Mouse (Mus musculus) C2C12 (cell line): Measurements from ENCODE around the gene Tspo2.

ENCODE experiments used
- CTCF ChIP-seq: IDR thresholded peaks from one replicate; pipeline ENCODE4 v1.5.1; 2011; ENCODE audit not compliant: control insufficient read depth, insufficient read depth, insufficient read length
- MYOG ChIP-seq: IDR thresholded peaks from one replicate; pipeline ENCODE4 v1.6.1; 2011; ENCODE audit not compliant: control insufficient read depth, insufficient read length; ENCODE audit errors: extremely low read depth

DNA sequence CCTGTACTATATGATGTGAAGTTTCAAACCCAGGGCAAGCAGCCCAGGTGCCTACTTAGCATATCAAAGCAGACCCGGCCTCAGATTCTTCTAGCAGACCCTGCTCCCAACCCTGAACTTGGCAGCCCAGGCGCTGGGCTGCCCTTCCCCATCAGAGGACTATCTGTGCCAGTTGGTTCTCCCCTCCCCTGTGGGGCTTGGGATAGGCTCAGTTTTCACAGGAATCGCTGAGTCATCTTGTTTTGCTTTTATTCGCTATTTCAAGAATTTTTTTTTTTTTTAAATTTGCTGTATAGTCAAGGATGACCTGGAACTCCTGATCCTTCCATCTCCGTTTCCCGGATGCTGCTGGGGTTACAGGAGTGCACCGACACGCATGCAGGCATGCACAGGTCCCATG lies 3.6 kb downstream of the Tspo2 start:
- no peak for TF ChIP-seq CTCF
- TF ChIP-seq MYOG, result no peak
